Mouse (Mus musculus) lung, postnatal 25 days (tissue): ENCODE data around the gene Il1f9.
"Not testable (repeated sequence)": the region's sequence is repeated elsewhere in the genome, so short reads cannot be mapped to it uniquely, and the experiment has no call there.

ENCODE experiments used
- DNase-seq: peaks from one replicate; pipeline ENCODE4 v3.0.0; 2022; ENCODE audit warnings: low spot score

Il1f9 gene

DNA sequence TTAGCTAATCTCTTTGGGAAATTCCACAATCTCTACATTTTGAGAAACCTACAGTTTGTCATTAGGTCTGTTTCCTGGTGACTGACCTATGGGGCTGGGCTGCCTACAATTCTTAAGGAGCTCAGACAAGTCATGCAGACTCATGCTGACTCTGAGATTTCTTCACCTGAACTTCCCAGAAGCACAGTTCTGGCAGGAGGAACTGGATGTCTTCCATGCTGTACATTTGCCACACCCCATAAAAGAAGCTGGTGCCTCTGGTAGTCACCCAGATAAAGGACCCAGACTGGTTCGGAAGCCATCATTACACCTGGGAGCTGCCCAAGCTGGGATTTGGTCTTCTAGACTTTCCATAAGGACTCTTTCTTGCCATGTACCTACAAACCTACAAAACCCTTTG is at the start of gene Il1f9:
Il1f9 (plus strand) TSS at position 301 of the 400 bp plus-strand sequence.
- DNase-seq: no peak

DNA sequence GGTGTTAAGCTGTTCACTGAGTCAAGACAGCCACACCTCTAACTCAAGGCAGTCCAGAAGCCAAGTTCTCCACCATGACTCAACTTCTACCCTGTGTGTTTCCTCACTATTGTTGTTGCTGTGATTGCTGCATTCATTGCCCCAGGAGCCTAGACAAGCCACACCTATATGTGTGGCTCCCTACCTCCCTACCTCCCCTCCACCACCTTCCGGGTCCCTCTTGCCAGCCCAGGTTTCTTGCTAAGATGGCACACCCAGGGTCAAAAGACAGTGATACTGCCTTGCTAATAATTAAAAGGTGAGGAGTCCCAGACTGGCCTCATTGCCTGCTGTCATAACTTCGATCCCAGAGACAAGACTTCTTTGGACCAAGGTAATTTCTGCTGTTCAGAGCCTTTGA is 33.4 kb upstream of the Il1f9 start, which contains the start of gene Il1f8:
Il1f8 (plus strand) TSS at position 301 of the 400 bp plus-strand sequence.
- DNase-seq: no peak

DNA sequence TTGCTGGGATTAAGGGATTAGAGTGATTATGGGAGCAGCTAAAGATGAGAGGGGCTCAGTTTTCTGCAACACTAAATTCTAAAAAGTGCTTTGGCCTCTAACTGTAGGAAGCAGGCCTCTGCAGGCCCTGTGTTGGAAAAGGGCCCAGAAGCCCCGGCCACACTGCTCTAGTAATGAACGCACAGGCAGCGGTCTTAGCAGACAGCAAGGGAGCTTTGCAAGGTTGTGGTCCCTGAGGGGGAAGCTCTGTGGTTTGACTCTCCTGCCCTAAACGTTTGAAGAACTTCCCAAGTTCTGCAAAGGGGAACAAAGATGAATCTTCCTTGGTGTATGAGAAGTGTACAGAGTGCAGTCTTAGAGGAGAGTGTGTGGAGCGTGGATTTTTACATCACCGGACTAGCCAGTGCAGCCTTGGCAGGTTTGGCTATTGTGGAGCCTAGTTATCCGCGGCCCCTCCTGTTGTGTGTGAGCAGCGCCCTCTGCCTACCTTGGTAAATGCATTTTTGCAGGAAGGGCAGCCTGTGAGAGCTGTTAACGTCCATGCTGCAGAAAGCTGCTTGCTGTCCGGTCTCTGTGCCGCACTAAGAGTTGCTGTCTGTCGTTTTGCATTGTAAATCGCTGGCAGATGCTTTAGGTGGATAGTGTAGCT is 4.5 kb upstream of the Il1f9 start:
- not testable (repeated sequence) for DNase-seq

DNA sequence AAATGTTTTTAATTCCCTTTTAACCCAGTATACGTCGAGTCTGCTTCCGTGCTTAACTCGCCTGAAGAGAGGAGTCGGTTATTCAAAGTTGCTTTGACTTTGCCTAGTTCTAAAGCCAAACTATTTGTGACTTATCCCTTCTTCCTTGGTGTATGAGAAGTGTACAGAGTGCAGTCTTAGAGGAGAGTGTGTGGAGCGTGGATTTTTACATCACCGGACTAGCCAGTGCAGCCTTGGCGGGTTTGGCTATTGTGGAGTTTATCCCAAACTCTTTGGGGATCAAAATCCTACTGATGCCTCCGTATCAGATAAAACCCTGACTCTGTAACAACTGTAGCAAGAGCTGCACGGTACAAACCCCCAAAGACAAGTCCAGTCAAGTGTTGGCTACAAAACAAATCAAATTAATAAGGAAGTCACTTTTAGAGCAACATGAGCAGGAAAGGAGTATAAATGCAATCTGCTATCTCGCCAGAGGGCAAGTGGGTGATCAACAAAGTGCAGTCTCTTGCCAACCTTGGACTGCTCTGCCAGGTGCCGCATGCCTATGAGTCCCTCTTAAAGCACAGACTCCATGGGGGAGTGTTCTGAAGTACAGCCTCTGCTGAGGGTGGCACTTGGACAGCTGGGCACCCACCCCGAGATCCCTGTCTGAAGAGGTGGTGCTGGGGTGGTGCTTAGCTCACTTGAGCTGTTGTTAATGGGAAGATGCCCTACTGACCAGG is 3.7 kb upstream of the Il1f9 start:
- not testable (repeated sequence) for DNase-seq

DNA sequence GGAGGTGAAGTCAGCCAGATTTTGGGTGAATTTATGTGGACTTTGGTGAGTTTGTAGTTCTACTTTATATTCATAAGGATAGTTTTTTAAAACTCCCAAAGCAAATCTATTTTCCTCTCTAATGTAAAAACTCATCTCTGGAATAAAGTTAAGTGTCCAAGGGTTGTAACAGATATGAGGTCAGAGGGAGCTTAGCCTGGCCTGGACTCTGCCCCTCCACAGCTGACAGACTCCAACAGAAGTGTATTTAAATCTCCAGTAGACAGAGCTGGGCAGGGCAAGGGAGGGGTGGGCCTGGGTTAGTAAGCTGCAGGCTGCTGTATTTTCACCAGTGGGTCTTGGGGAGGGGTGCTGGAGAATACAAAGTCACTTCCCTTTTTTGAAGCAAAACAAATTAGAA is 2.2 kb upstream of the Il1f9 start:
- not testable (repeated sequence) for DNase-seq

DNA sequence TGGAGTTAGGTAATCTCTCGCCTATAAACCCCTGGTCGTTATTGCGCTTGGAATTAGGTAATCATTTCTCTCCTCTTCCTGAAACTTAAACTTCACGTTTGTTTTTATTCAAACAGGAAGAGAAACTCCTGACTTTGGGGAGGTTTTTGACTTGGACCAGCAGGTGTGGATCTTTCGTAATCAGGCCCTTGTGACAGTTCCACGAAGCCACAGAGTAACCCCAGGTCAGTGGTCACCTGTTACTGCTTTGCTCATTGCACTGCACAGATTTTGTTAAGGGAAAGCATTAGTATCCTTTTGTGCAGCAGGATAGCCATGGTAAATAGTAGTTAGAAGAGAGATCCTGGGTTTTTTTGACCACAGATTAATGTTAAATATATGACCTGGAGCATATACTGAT is 1.3 kb downstream of the Il1f9 start:
- DNase-seq: no peak

DNA sequence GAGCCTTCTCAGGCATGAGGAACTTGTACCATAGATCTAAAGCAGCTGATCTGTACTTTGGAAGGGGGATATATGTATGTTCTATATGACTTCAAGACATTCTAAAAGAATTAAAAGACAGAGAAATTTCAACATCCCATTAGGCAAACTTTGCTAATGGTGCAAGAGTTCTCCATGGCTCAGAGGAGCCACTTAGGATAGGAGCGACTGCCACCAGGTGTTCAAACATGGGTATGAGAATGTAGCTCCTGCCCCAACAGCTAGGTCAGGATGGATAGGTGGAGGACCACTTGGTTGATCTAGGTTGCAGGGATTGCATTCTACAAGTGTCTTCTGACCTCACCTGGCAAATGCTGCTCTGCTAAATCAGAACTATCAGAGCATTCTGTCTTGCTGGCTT is 1.9 kb downstream of the Il1f9 start:
- no peak for DNase-seq

DNA sequence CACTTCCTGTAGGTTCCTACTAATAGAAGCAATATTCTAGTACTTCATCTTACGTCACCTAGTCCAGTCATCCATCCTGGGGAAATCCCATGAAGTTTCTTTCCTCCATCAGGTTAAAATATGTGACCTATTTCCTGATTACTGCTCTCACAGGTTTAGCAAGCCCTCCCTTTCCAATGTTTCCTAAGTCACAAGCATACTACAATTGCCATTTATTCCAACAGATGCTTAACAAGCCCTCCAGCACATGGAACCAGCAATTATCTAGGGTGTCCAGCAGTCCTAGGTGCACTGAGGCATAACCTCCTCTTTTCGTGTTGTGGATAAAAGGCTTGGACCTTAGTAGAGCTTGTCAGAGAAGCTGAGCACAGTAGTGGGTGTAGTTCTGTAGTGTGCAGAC is 28.8 kb downstream of the Il1f9 start, which contains the start of gene Il1f6:
Il1f6 (plus strand) TSS at position 301 of the 400 bp plus-strand sequence.
- DNase-seq: no peak

DNA sequence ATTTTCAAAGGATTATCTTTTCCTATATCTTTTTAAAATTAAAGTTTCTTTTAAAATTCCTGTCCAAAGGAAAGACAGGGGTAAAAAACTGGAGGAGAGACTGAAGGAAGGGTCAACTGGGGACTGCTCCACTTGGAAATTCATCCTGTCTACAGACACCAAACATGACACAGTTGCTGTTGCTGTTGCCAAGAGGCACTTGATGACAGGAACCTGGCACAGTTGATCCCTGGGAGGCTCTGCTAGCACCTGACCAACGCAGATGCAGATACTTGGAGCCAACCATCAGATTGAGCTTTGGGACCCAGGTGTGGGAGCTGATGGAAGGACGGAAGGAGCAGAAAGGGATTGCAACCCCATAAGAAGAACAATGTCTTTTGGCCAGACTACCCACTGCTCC is 40.9 kb downstream of the Il1f9 start:
- no peak for DNase-seq
